Mouse (Mus musculus) Patski (cell line): ENCODE data around the gene Zfp846. TPM values are rescaled to one million over a fixed set of nuclear protein-coding genes. Genes with fewer than 3 reads are reported as not detected.
"Not testable (repeated sequence)": the region's sequence is repeated elsewhere in the genome, so short reads cannot be mapped to it uniquely, and the experiment has no call there.

Experiments used
- ATAC-seq: fragments of 100-300 bp; one replicate; pipeline ENCODE4 v1.8.0; 2021
- CTCF ChIA-PET: fragments of 350-600 bp; sonication (Branson Sonifier 250); formaldehyde crosslinking; loops from one replicate; lab custom pipeline; 2022; ENCODE audit warnings: inconsistent platforms; lab: Charles Lee
- POLR2A ChIA-PET: fragments of 350-600 bp; sonication (Branson Sonifier 250); formaldehyde crosslinking; loops from one replicate; lab custom pipeline; 2022; ENCODE audit warnings: antibody characterized with exemption, inconsistent platforms; lab: Charles Lee
- DNase-seq: peaks from one replicate; pipeline ENCODE4 v3.0.0-alpha.2; 2011; ENCODE audit warnings: low read depth, low spot score
- H3K27me3 ChIP-seq: fragments of 371-371 bp; one replicate; pipeline ENCODE4 v1.5.1; 2021
- CTCF ChIP-seq: fragments of 100-300 bp; IDR thresholded peaks from one replicate; pipeline ENCODE4 v1.5.1; 2021
- in situ Hi-C: fragments of 300-500 bp; cut with MboI; formaldehyde crosslinking; loops from 3 replicates; pipeline ENCODE4 v1.11.1; 2018; ENCODE audit warnings: low pct_unique_long_range_greater_than_20kb, mixed read lengths
- polyA plus RNA-seq: library from polyadenylated mRNA; unstranded; gene quantifications from one replicate; pipeline ENCODE4 v1.2.3, GENCODE M21; 2021

The Zfp846 gene
- polyA plus RNA-seq, 1 experiment from 2014 or later = 8.8 TPM

DNA sequence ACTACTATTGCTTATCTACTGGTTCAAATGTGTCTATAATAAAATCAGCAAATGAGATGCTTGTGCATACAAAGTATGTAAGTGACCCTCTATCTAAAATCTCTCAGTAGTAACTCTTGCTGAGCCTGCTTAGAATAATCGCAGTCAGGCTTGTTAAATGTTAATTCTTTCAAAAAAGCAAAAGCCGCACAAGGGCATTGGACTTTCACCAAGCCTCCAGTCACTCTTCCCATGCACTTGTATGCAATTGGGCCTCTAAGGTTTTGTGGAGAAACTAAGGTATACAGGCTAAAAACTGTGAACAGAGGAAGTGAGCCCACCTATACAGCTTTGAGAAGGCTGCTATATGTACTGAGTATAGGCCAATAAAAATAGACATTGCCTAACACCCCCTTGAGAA, 4.5 kb upstream of the Zfp846 start:
- no peak for ATAC-seq
- ChIA-PET POLR2A (no interaction called here), CTCF (no interaction called here)
- in situ Hi-C loops = no loop called here
- no peak for DNase-seq
- H3K27me3 ChIP-seq = peaks cover 42% of the 10 kb centered on the region
- TF ChIP-seq CTCF = no peak

DNA sequence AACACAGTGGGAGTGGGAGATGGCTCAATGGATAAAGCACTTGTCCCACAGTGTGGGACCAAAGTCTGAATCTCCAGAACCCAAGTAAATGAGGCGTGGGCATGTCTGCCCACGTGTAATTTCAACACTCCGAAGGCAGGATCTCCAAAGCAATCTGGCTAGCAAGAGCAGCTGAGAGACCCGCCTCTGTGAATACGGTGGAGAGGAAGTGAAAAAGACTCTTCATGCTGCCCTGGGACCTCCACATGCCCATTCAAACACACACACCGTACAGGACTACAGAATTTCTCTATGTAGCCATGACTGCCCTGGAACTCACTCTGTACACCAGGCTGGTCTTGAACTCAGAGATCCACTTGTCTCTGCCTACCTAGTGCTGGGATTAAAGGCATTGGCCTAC, 20.2 kb downstream of the Zfp846 start:
- ATAC-seq = no peak
- no peak for DNase-seq
- ChIA-PET CTCF (no interaction called here), POLR2A (no interaction called here)
- TF ChIP-seq CTCF = no peak
- in situ Hi-C loops = no loop called here
- no peaks in the 10 kb centered on the region for H3K27me3 ChIP-seq

DNA sequence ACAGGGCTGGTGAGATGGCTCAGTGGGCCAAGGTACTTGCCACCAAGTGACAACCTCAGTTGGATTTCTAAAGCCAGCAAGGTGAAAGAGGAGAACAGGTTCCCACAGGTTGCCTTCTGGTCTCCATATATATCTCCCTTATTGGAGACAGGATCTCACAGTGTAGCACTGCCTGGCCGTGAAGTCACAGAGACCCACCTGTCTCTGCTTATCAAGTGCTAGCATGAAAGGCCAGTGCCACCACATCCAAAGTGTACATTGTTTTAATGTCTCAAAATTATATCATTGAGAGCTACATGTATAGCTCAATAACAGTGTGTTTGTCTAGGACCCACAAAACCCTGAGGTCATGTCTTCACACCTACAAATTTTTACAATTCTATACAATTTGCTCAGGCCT, 25.2 kb downstream of the Zfp846 start:
- ATAC-seq (no peak), DNase-seq (no peak)
- in situ Hi-C loops = no loop called here
- POLR2A ChIA-PET = no interaction called here
- CTCF ChIA-PET = no interaction called here
- TF ChIP-seq CTCF = no peak
- H3K27me3 ChIP-seq = no peaks in the 10 kb centered on the region

DNA sequence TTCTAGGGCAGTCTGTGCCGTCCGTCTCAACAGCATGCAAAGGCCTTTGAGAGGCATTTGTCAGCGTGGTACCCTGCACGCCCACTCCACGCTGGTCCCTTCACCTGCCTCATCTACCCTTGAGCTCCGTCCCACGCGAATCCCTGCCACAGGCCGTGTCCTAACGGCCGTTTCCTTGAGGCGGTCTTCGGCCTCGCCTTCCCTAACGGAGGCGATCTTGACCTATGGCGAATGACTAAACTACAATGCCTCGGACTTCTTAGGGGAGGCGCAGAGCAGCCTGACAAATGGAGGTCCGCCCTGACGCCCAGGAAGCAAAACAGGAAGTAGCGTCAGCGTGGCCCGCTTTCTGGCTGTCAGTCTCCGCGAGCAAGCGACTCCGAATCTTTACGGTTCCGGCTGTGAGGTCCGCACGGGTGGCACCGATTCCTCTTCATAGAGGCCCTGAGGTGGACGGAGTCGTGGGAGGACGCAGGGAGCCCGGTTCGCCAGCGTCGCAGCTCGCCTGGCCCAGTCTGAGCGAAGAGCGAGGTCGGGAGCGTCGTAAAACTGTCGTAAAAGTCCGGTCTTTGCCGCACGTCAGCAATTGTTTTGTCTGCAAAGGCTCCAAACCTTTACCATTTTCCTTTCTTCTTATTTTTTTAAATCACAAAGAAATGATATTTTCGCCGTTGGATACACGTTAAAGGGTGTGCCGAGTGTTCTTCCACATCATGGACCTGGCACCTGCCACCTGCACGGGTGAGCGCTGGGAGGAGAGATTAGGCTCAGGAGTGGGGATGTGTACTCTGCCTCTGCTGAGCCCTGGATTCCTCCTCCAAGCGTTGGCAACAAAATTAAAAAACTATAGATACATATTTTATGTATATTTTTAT, 26.2 kb downstream of the Zfp846 start:
- H3K27me3 ChIP-seq = no peaks in the 10 kb centered on the region
- peak; percentile 86 for DNase-seq
- POLR2A ChIA-PET = no interaction called here
- TF ChIP-seq CTCF = no peak
- in situ Hi-C loops = no loop called here
- CTCF ChIA-PET = no interaction called here
- ATAC-seq = peak; percentile 95

DNA sequence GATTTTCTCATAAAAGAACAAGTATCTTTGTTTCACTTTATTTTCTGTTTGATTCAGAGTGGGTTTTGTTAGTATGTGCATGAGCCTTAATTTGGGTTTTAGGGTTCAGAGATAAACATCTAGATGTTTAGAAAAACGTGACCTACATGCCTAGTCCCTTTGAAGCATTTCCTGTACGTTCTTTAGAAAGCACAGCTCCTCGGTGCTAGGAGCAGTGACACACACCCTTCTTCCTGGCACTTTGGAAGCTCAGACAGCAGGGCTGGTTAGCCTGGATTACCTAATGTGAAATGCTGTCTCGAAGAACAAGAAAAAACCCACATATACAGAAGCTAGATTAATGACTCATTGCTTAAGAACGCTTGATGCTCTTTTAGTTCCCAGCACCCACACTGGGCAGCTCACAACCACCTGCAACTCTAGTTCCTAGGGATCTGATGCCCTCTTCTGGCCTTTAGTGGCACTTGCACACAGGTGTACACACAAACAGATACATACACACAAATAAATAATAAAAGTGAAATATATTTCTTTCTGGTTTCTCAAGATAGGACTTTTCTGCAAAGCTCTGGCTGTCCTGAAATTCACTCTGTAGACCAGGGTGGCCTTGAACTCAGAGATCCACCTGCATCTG, 28.9 kb downstream of the Zfp846 start:
- CTCF ChIA-PET = interaction anchor here (1.2 kb wide), 1 partner anchor 29 kb away, joined by 3 read pairs; no protein-coding TSS in a partner anchor
- H3K27me3 ChIP-seq = no peaks in the 10 kb centered on the region
- no peak for DNase-seq
- ATAC-seq = no peak
- in situ Hi-C loops = no loop called here
- POLR2A ChIA-PET = no interaction called here
- TF ChIP-seq CTCF = peak; percentile 29

DNA sequence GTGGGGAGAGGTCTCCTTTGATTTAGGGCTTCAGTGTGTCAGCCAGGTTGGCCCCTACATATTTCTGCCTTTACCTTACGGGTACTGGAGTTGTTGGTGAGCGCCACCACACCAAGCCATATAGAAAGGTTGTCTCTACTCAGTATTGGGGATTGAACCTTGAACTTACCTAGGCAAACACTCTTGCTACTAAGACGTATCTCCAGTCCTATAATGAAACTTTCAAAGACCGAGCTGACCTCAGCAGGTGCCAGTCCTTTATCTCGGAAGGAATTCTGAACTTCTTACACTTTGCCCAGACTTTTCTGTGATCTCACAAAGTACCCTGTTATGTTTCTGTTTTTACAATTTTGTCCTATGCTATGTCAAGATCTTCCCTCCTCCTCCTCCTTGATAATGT, 30.9 kb downstream of the Zfp846 start:
- in situ Hi-C loops = no loop called here
- ATAC-seq (no peak), DNase-seq (no peak)
- ChIA-PET CTCF (no interaction called here), POLR2A (no interaction called here)
- no peak for TF ChIP-seq CTCF
- H3K27me3 ChIP-seq = no peaks in the 10 kb centered on the region

DNA sequence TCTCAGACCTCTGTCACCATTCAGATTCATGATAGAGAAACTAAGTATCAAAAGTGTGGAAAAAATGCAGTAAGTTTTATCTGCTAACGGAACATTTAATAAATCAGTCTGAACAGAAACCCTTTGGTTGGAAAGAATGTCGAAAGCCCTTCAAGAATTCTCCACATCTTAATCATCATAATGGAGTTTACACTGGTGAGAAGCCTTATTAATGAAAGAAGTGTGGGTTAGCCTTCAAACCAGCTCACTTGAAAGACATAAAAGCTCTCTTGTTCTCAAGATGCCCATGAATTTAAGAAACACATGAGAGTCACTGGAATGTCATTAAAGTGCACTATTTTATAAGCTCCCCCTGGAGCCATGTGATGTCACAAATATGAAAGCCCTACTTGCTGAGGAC, 35.6 kb downstream of the Zfp846 start:
- POLR2A ChIA-PET = no interaction called here
- DNase-seq (no peak), ATAC-seq (no peak)
- in situ Hi-C loops = no loop called here
- CTCF ChIA-PET = no interaction called here
- no peak for TF ChIP-seq CTCF
- H3K27me3 ChIP-seq = no peaks in the 10 kb centered on the region

DNA sequence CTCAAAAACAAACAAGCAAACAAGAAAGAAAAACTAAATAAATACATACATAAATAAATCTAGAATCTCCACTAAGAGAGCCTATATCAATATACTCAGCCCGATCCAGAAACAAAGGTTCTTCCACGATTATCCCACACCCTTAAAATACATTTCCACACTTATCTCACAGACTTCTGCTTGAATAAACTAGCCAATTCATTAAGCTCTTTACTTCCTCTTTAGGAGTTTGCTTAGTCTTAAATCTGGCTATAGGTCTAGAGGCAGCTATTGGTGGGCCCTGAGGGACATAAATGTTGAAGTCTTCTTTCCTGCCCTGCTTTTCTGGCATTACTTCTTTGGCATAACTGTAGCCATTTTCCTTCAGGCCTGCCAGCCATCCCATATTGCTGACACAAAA, 50.2 kb downstream of the Zfp846 start:
- no peak for DNase-seq
- TF ChIP-seq CTCF = no peak
- POLR2A ChIA-PET = no interaction called here
- H3K27me3 ChIP-seq = no peaks in the 10 kb centered on the region
- CTCF ChIA-PET = no interaction called here
- in situ Hi-C loops = no loop called here
- no peak for ATAC-seq

DNA sequence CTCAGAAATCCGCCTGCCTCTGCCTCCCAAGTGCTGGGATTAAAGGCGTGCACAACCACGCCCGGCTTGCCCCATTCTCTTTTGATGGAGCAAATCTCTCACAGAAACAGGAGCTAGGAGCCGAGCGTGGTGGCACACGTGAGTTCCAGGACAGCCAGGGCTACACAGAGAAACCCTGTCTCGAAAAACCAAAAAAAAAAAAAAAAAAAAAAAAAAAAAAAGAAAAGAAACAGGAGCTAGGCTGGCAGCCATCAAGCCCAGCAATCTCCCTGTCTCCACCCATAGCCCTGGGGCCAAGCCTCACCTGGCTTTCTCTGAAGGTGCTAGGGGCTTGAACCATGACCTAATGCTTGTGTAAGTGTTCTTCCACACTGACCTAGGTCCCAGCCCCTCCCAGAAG, 54.6 kb downstream of the Zfp846 start:
- DNase-seq, POLR2A ChIA-PET, ATAC-seq, H3K27me3 ChIP-seq, in situ Hi-C loops: not testable (repeated sequence)
- CTCF ChIA-PET = interaction anchor here (0.9 to 1.4 kb wide), 3 partner anchors 11 to 25 kb away, joined by 3 to 4 read pairs (median 3); partner anchors contain the start of gene Pin1

DNA sequence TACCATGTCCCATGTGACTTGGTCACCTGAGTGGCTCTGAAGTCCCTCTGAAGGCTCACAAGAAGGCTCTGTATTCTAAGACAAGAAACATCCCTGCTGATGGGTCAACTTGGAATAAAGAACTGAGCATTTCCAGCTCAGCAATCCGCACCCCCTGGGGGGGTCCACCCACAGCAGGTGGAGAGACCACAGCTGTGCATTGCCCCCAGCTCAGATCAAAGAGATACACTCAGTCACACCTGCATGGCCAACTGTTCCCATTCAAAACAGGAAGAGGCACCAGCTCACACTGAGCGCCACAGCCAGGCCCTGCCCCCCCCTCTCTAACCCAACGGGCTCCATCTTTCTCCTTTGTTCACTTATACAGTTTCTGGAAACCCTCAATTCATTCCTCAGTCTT, 55.2 kb downstream of the Zfp846 start:
- DNase-seq (no peak), ATAC-seq (no peak)
- in situ Hi-C loops = no loop called here
- no peaks in the 10 kb centered on the region for H3K27me3 ChIP-seq
- TF ChIP-seq CTCF = no peak
- ChIA-PET CTCF (interaction anchor here (0.9 to 1.4 kb wide), 2 partner anchors 16 to 25 kb away, joined by 3 to 4 read pairs; partner anchors contain the start of gene Pin1), POLR2A (no interaction called here)

DNA sequence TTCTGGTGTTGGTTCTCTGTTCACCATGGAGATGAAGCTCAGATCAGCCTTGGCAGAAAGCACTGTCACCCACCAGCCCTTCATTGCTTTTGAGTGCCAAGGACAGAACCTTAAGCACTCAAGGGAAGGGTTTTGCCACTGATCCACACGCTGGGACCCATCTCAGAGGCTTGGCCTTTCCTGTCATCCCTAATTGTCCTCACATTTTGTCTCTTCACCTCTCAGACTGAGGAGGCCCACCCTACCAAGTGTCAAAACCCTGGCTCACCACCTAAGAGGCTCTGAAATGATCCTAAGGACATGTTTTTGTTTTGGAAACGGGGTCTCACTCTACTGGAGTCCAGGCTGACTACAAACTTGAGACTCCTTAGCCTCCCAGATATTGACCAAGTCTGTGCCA, 55.7 kb downstream of the Zfp846 start:
- ATAC-seq (no peak), DNase-seq (no peak)
- no peak for TF ChIP-seq CTCF
- POLR2A ChIA-PET = no interaction called here
- no peaks in the 10 kb centered on the region for H3K27me3 ChIP-seq
- CTCF ChIA-PET = no interaction called here
- in situ Hi-C loops = no loop called here
